Mouse (Mus musculus): ENCODE results near the gene Gm37240. TPM values are rescaled to one million over a fixed set of nuclear protein-coding genes. Genes with fewer than 3 reads are reported as not detected.
"Not testable (repeated sequence)": the region's sequence is repeated elsewhere in the genome, so short reads cannot be mapped to it uniquely, and the experiment has no call there.

Gene Gm37240
- polyA plus RNA-seq, 1 experiment from 2014 or later, result 4.6 TPM

GRCm38 (mm10) chr3:85922331-85922730, 35.0 kb upstream of the Gm37240 start:
- no peak overlapping the region for H3K27ac ChIP-seq (ENCODE audit: low read length)
- 50% methylated on average over 3 of the region's 3 CpGs for WGBS
- no peak for ATAC-seq (ENCODE audit: low read depth)

GRCm38 (mm10) chr3:85920671-85921070, 33.4 kb upstream of the Gm37240 start:
- H3K27ac ChIP-seq (ENCODE audit: low read length), result not testable (repeated sequence)

More at GRCm38 (mm10) chr3:85922331-85922730, 35.0 kb upstream of the Gm37240 start:
- no peak overlapping the region for H3K4me2 ChIP-seq (ENCODE audit: low read depth, low read length)
- no peak overlapping the region for H3K9ac ChIP-seq (ENCODE audit: low read length)
- no peaks in the 10 kb centered on the region for H3K27me3 ChIP-seq (ENCODE audit: control insufficient read depth, insufficient read depth, low read depth, low read length)
- no peaks in the 10 kb centered on the region for H3K36me3 ChIP-seq (ENCODE audit: control insufficient read depth, insufficient read depth, low read length)
- no peaks in the 10 kb centered on the region for H3K4me1 ChIP-seq (replicated peaks; ENCODE audit: control insufficient read depth, insufficient read depth, low read length)
- no peaks in the 10 kb centered on the region for H3K9me3 ChIP-seq (ENCODE audit: control insufficient read depth, low read length)
- H3K4me3 ChIP-seq (ENCODE audit: low read length), result no peak overlapping the region

GRCm38 (mm10) chr3:85917600-85917999, 30.3 kb upstream of the Gm37240 start:
- Histone ChIP-seq H3K36me3 (ENCODE audit: control insufficient read depth, insufficient read depth, low read length) (no peaks in the 10 kb centered on the region), H3K27ac (ENCODE audit: low read length) (no peak overlapping the region), H3K9ac (ENCODE audit: low read length) (no peak overlapping the region), H3K4me3 (ENCODE audit: low read length) (no peak overlapping the region), H3K4me2 (ENCODE audit: low read depth, low read length) (no peak overlapping the region), H3K27me3 (ENCODE audit: control insufficient read depth, insufficient read depth, low read depth, low read length) (no peaks in the 10 kb centered on the region), H3K4me1 (replicated peaks; ENCODE audit: control insufficient read depth, insufficient read depth, low read length) (no peaks in the 10 kb centered on the region), H3K9me3 (ENCODE audit: control insufficient read depth, low read length) (no peaks in the 10 kb centered on the region)
- ATAC-seq (ENCODE audit: low read depth), result no peak
- WGBS, result 11% methylated on average over 4 of the region's 4 CpGs

More at GRCm38 (mm10) chr3:85920671-85921070, 33.4 kb upstream of the Gm37240 start:
- 85% methylated on average over 2 of the region's 2 CpGs for WGBS
- not testable (repeated sequence) for H3K4me1 ChIP-seq (replicated peaks; ENCODE audit: control insufficient read depth, insufficient read depth, low read length); H3K9me3 ChIP-seq (ENCODE audit: control insufficient read depth, low read length); H3K27me3 ChIP-seq (ENCODE audit: control insufficient read depth, insufficient read depth, low read depth, low read length); H3K4me2 ChIP-seq (ENCODE audit: low read depth, low read length); ATAC-seq (ENCODE audit: low read depth); H3K36me3 ChIP-seq (ENCODE audit: control insufficient read depth, insufficient read depth, low read length); H3K4me3 ChIP-seq (ENCODE audit: low read length); H3K9ac ChIP-seq (ENCODE audit: low read length)

- ATAC-seq (ENCODE audit: low read depth), result no peak
- Histone ChIP-seq H3K27ac (ENCODE audit: low read length) (no peak overlapping the region), H3K4me1 (replicated peaks; ENCODE audit: control insufficient read depth, insufficient read depth, low read length) (no peaks in the 10 kb centered on the region), H3K4me3 (ENCODE audit: low read length) (no peak overlapping the region), H3K27me3 (ENCODE audit: control insufficient read depth, insufficient read depth, low read depth, low read length) (no peaks in the 10 kb centered on the region), H3K9me3 (ENCODE audit: control insufficient read depth, low read length) (no peaks in the 10 kb centered on the region), H3K9ac (ENCODE audit: low read length) (no peak overlapping the region), H3K36me3 (ENCODE audit: control insufficient read depth, insufficient read depth, low read length) (no peaks in the 10 kb centered on the region), H3K4me2 (ENCODE audit: low read depth, low read length) (no peak overlapping the region)
- 87% methylated on average over 6 of the region's 6 CpGs for WGBS
These were observed 27.5 kb upstream of the Gm37240 start for GRCm38 (mm10) chr3:85914806-85915205.

GRCm38 (mm10) chr3:85907136-85907535, 19.8 kb upstream of the Gm37240 start:
- Histone ChIP-seq H3K27me3 (ENCODE audit: control insufficient read depth, insufficient read depth, low read depth, low read length) (no peaks in the 10 kb centered on the region), H3K4me3 (ENCODE audit: low read length) (no peak overlapping the region), H3K9me3 (ENCODE audit: control insufficient read depth, low read length) (no peaks in the 10 kb centered on the region), H3K4me2 (ENCODE audit: low read depth, low read length) (no peak overlapping the region), H3K4me1 (replicated peaks; ENCODE audit: control insufficient read depth, insufficient read depth, low read length) (no peaks in the 10 kb centered on the region), H3K9ac (ENCODE audit: low read length) (no peak overlapping the region), H3K36me3 (ENCODE audit: control insufficient read depth, insufficient read depth, low read length) (no peaks in the 10 kb centered on the region), H3K27ac (ENCODE audit: low read length) (no peak overlapping the region)
- 76% methylated on average over 7 of the region's 7 CpGs for WGBS
- no peak for ATAC-seq (ENCODE audit: low read depth)

GRCm38 (mm10) chr3:85904371-85904770, 17.1 kb upstream of the Gm37240 start:
- Histone ChIP-seq H3K4me3 (ENCODE audit: low read length) (no peak overlapping the region), H3K4me2 (ENCODE audit: low read depth, low read length) (no peak overlapping the region), H3K4me1 (replicated peaks; ENCODE audit: control insufficient read depth, insufficient read depth, low read length) (no peaks in the 10 kb centered on the region), H3K36me3 (ENCODE audit: control insufficient read depth, insufficient read depth, low read length) (no peaks in the 10 kb centered on the region), H3K9me3 (ENCODE audit: control insufficient read depth, low read length) (no peaks in the 10 kb centered on the region), H3K27me3 (ENCODE audit: control insufficient read depth, insufficient read depth, low read depth, low read length) (no peaks in the 10 kb centered on the region), H3K27ac (ENCODE audit: low read length) (no peak overlapping the region), H3K9ac (ENCODE audit: low read length) (no peak overlapping the region)
- ATAC-seq (ENCODE audit: low read depth), result no peak

GRCm38 (mm10) chr3:85895020-85895419, 7.7 kb upstream of the Gm37240 start:
- H3K27ac ChIP-seq (ENCODE audit: low read length), result no peak overlapping the region
- H3K4me2 ChIP-seq (ENCODE audit: low read depth, low read length), result no peak overlapping the region
- H3K36me3 ChIP-seq (ENCODE audit: control insufficient read depth, insufficient read depth, low read length), result no peaks in the 10 kb centered on the region
- WGBS, result 92% methylated on average over 5 of the region's 5 CpGs
- no peaks in the 10 kb centered on the region for H3K9me3 ChIP-seq (ENCODE audit: control insufficient read depth, low read length)
- H3K4me3 ChIP-seq (ENCODE audit: low read length), result no peak overlapping the region
- H3K4me1 ChIP-seq (replicated peaks; ENCODE audit: control insufficient read depth, insufficient read depth, low read length), result no peaks in the 10 kb centered on the region
- ATAC-seq (ENCODE audit: low read depth), result no peak
- H3K27me3 ChIP-seq (ENCODE audit: control insufficient read depth, insufficient read depth, low read depth, low read length), result no peaks in the 10 kb centered on the region; the same call in 1 of the 2 replicates
- H3K9ac ChIP-seq (ENCODE audit: low read length), result no peak overlapping the region

- H3K4me1 ChIP-seq (replicated peaks; ENCODE audit: control insufficient read depth, insufficient read depth, low read length), result peaks cover 6% of the 10 kb centered on the region
- H3K9ac ChIP-seq (ENCODE audit: low read length), result no peak overlapping the region
- H3K4me2 ChIP-seq (ENCODE audit: low read depth, low read length), result no peak overlapping the region
- H3K27ac ChIP-seq (ENCODE audit: low read length), result no peak overlapping the region
- 55% methylated on average over 1 of the region's 1 CpGs for WGBS
- no peak for ATAC-seq (ENCODE audit: low read depth)
- no peaks in the 10 kb centered on the region; the same call in 1 of the 2 replicates for H3K27me3 ChIP-seq (ENCODE audit: control insufficient read depth, insufficient read depth, low read depth, low read length)
- H3K9me3 ChIP-seq (ENCODE audit: control insufficient read depth, low read length), result no peaks in the 10 kb centered on the region
- no peaks in the 10 kb centered on the region for H3K36me3 ChIP-seq (ENCODE audit: control insufficient read depth, insufficient read depth, low read length)
- H3K4me3 ChIP-seq (ENCODE audit: low read length), result no peak overlapping the region
These were observed 4.3 kb upstream of the Gm37240 start for GRCm38 (mm10) chr3:85891571-85891970.

GRCm38 (mm10) chr3:85888221-85888671, 928 bp upstream of the Gm37240 start:
- H3K27me3 ChIP-seq (ENCODE audit: control insufficient read depth, insufficient read depth, low read depth, low read length), result peaks cover 2% of the 10 kb centered on the region; the same call in 1 of the 2 replicates
- H3K9ac ChIP-seq (ENCODE audit: low read length), result no peak overlapping the region
- peaks cover 7% of the 10 kb centered on the region for H3K4me1 ChIP-seq (replicated peaks; ENCODE audit: control insufficient read depth, insufficient read depth, low read length)
- H3K9me3 ChIP-seq (ENCODE audit: control insufficient read depth, low read length), result no peaks in the 10 kb centered on the region
- WGBS, result 14% methylated on average over 11 of the region's 11 CpGs
- ATAC-seq (ENCODE audit: low read depth), result peak; percentile 16
- H3K4me3 ChIP-seq (ENCODE audit: low read length), result peak overlapping the region; percentile 58
- H3K27ac ChIP-seq (ENCODE audit: low read length), result peak overlapping the region; percentile 53; the same call in 1 of the 2 replicates
- no peaks in the 10 kb centered on the region for H3K36me3 ChIP-seq (ENCODE audit: control insufficient read depth, insufficient read depth, low read length)
- peak overlapping the region; percentile 82 for H3K4me2 ChIP-seq (ENCODE audit: low read depth, low read length)
